Mouse (Mus musculus) liver, embryonic 15.5 days (tissue): Measurements from ENCODE around the gene 3110021N24Rik. TPM values are rescaled to one million over a fixed set of nuclear protein-coding genes. Genes with fewer than 3 reads are reported as not detected.

Experiments
- ATAC-seq: fragments of 200-750 bp; cut with Nextera tagmentation; 2 replicates; pipeline ENCODE4 v1.8.0; 2017; ENCODE audit warnings: moderate number of reproducible peaks, mild to moderate bottlenecking, moderate library complexity; ENCODE audit not compliant: insufficient read depth
- H3K27ac ChIP-seq: fragments of 300-500 bp; sonication (generic); replicated peaks from 2 replicates; pipeline ENCODE4 v1.5.1; 2015; ENCODE audit warnings: mild to moderate bottlenecking, inconsistent platforms
- H3K27me3 ChIP-seq: fragments of 300-500 bp; sonication (generic); 2 replicates; pipeline ENCODE4 v1.6.1; 2015; ENCODE audit warnings: mild to moderate bottlenecking, inconsistent platforms
- H3K36me3 ChIP-seq: fragments of 300-500 bp; sonication (generic); replicated peaks from 2 replicates; pipeline ENCODE4 v1.6.1; 2015; ENCODE audit warnings: moderate library complexity, mild to moderate bottlenecking, inconsistent platforms
- H3K4me1 ChIP-seq: fragments of 300-500 bp; sonication (generic); replicated peaks from 2 replicates; pipeline ENCODE4 v1.6.1; 2015; ENCODE audit warnings: inconsistent platforms
- H3K4me2 ChIP-seq: fragments of 300-500 bp; sonication (generic); 2 replicates; pipeline ENCODE4 v1.6.1; 2015; ENCODE audit warnings: moderate library complexity, mild to moderate bottlenecking, inconsistent platforms
- H3K4me3 ChIP-seq: fragments of 300-500 bp; sonication (generic); replicated peaks from 2 replicates; pipeline ENCODE4 v1.5.1; 2015; ENCODE audit warnings: mild to moderate bottlenecking, inconsistent platforms
- H3K9ac ChIP-seq: fragments of 300-500 bp; sonication (generic); 2 replicates; pipeline ENCODE4 v1.6.1; 2015; ENCODE audit warnings: moderate library complexity, mild to moderate bottlenecking, inconsistent platforms
- H3K9me3 ChIP-seq: fragments of 300-500 bp; sonication (generic); replicated peaks from 2 replicates; pipeline ENCODE4 v1.6.1; 2016; ENCODE audit warnings: inconsistent platforms
- WGBS: fragments of 180-500 bp; shearing (Covaris S2); methylation state at CpG from one replicate; pipeline ENCODE4 v1.1.7; 2015; ENCODE audit warnings: mixed read lengths; ENCODE audit not compliant: insufficient replicate concordance; 5-methylcytosine and 5-hydroxymethylcytosine counted together
- polyA plus RNA-seq: library from polyadenylated mRNA; unstranded; fragments of >200 nt; fragmentation: Nextera tagmentation; extraction: Ambion mirVana; gene quantifications from 2 replicates; pipeline ENCODE4 v1.2.1, GENCODE M21; 2015

Gene 3110021N24Rik
- polyA plus RNA-seq, 1 experiment from 2014 or later: 0.15 TPM

- H3K4me3 ChIP-seq: no peak overlapping the region
- no peaks in the 10 kb centered on the region for H3K9me3 ChIP-seq
- no peak overlapping the region for H3K9ac ChIP-seq
- H3K4me1 ChIP-seq: no peaks in the 10 kb centered on the region
- no peaks in the 10 kb centered on the region for H3K36me3 ChIP-seq
- H3K4me2 ChIP-seq: no peak overlapping the region
- no peak for ATAC-seq
- 54% methylated on average over 1 of the region's 1 CpGs for WGBS
- no peaks in the 10 kb centered on the region for H3K27me3 ChIP-seq
- H3K27ac ChIP-seq: no peak overlapping the region
Measured at GRCm38 (mm10) chr4:108793941-108794340, 74.5 kb downstream of the 3110021N24Rik start.

- Histone ChIP-seq H3K9ac (no peak overlapping the region), H3K9me3 (no peaks in the 10 kb centered on the region), H3K36me3 (no peaks in the 10 kb centered on the region), H3K27ac (no peak overlapping the region), H3K27me3 (no peaks in the 10 kb centered on the region), H3K4me1 (no peaks in the 10 kb centered on the region), H3K4me2 (no peak overlapping the region), H3K4me3 (no peak overlapping the region)
- WGBS: 35% methylated on average over 4 of the region's 4 CpGs
- ATAC-seq: no peak
Measured at GRCm38 (mm10) chr4:108796701-108797100, 77.3 kb downstream of the 3110021N24Rik start.

- no peak overlapping the region for H3K4me3 ChIP-seq
- no peak overlapping the region for H3K4me2 ChIP-seq
- no peaks in the 10 kb centered on the region for H3K4me1 ChIP-seq
- no peak overlapping the region for H3K9ac ChIP-seq
- no peak for ATAC-seq
- H3K9me3 ChIP-seq: no peaks in the 10 kb centered on the region
- 31% methylated on average over 2 of the region's 2 CpGs for WGBS
- H3K27me3 ChIP-seq: no peaks in the 10 kb centered on the region
- H3K36me3 ChIP-seq: no peaks in the 10 kb centered on the region
- no peak overlapping the region for H3K27ac ChIP-seq
Measured at GRCm38 (mm10) chr4:108798083-108798830, 78.8 kb downstream of the 3110021N24Rik start.

- H3K36me3 ChIP-seq: no peaks in the 10 kb centered on the region
- 62% methylated on average over 2 of the region's 2 CpGs for WGBS
- H3K9ac ChIP-seq: no peak overlapping the region
- H3K4me1 ChIP-seq: no peaks in the 10 kb centered on the region
- H3K27me3 ChIP-seq: no peaks in the 10 kb centered on the region
- no peaks in the 10 kb centered on the region for H3K9me3 ChIP-seq
- no peak overlapping the region for H3K4me2 ChIP-seq
- no peak overlapping the region for H3K27ac ChIP-seq
- H3K4me3 ChIP-seq: no peak overlapping the region
- ATAC-seq: no peak
Measured at GRCm38 (mm10) chr4:108803535-108803934, 84.1 kb downstream of the 3110021N24Rik start.

GRCm38 (mm10) chr4:108811142-108811541 lies 91.7 kb downstream of the 3110021N24Rik start:
- 42% methylated on average over 4 of the region's 4 CpGs for WGBS
- ATAC-seq: no peak
- Histone ChIP-seq H3K9me3 (no peaks in the 10 kb centered on the region), H3K4me1 (no peaks in the 10 kb centered on the region), H3K27me3 (no peaks in the 10 kb centered on the region), H3K36me3 (peaks cover 3% of the 10 kb centered on the region; the same call in 1 of the 2 replicates), H3K4me2 (no peak overlapping the region), H3K9ac (no peak overlapping the region), H3K27ac (no peak overlapping the region), H3K4me3 (no peak overlapping the region)

- WGBS: 64% methylated on average over 6 of the region's 6 CpGs
- no peaks in the 10 kb centered on the region for H3K9me3 ChIP-seq
- H3K4me1 ChIP-seq: no peaks in the 10 kb centered on the region
- no peak overlapping the region for H3K9ac ChIP-seq
- H3K36me3 ChIP-seq: peaks cover 3% of the 10 kb centered on the region; the same call in 1 of the 2 replicates
- no peak overlapping the region for H3K4me2 ChIP-seq
- H3K4me3 ChIP-seq: no peak overlapping the region
- H3K27ac ChIP-seq: no peak overlapping the region
- no peaks in the 10 kb centered on the region for H3K27me3 ChIP-seq
- ATAC-seq: no peak
Measured at GRCm38 (mm10) chr4:108811550-108811949, 92.1 kb downstream of the 3110021N24Rik start.

GRCm38 (mm10) chr4:108825677-108826076 lies 106.2 kb downstream of the 3110021N24Rik start:
- no peak overlapping the region for H3K4me2 ChIP-seq
- no peak overlapping the region for H3K4me3 ChIP-seq
- no peaks in the 10 kb centered on the region for H3K27me3 ChIP-seq
- no peak for ATAC-seq
- H3K9ac ChIP-seq: no peak overlapping the region
- peaks cover 77% of the 10 kb centered on the region for H3K36me3 ChIP-seq
- H3K27ac ChIP-seq: no peak overlapping the region
- no peaks in the 10 kb centered on the region; the same call in 1 of the 2 replicates for H3K4me1 ChIP-seq
- WGBS: 84% methylated on average over 3 of the region's 3 CpGs
- no peaks in the 10 kb centered on the region for H3K9me3 ChIP-seq

GRCm38 (mm10) chr4:108826096-108826495 lies 106.6 kb downstream of the 3110021N24Rik start:
- Histone ChIP-seq H3K9ac (no peak overlapping the region), H3K27me3 (no peaks in the 10 kb centered on the region), H3K27ac (no peak overlapping the region), H3K9me3 (no peaks in the 10 kb centered on the region), H3K4me2 (no peak overlapping the region), H3K4me3 (no peak overlapping the region), H3K4me1 (peaks cover 3% of the 10 kb centered on the region; the same call in 1 of the 2 replicates), H3K36me3 (peaks cover 72% of the 10 kb centered on the region)
- 58% methylated on average over 1 of the region's 1 CpGs for WGBS
- ATAC-seq: no peak

GRCm38 (mm10) chr4:108826643-108827042 lies 107.2 kb downstream of the 3110021N24Rik start:
- Histone ChIP-seq H3K9ac (no peak overlapping the region), H3K27ac (no peak overlapping the region), H3K4me3 (no peak overlapping the region), H3K36me3 (peaks cover 69% of the 10 kb centered on the region), H3K27me3 (no peaks in the 10 kb centered on the region), H3K4me2 (no peak overlapping the region), H3K9me3 (no peaks in the 10 kb centered on the region), H3K4me1 (peaks cover 7% of the 10 kb centered on the region)
- no peak for ATAC-seq
- 76% methylated on average over 2 of the region's 2 CpGs for WGBS

GRCm38 (mm10) chr4:108830698-108831097 lies 111.2 kb downstream of the 3110021N24Rik start:
- H3K9ac ChIP-seq: no peak overlapping the region
- no peaks in the 10 kb centered on the region for H3K27me3 ChIP-seq
- H3K4me1 ChIP-seq: peaks cover 31% of the 10 kb centered on the region
- no peak overlapping the region for H3K4me2 ChIP-seq
- no peaks in the 10 kb centered on the region for H3K9me3 ChIP-seq
- no peak for ATAC-seq
- no peak overlapping the region for H3K4me3 ChIP-seq
- H3K36me3 ChIP-seq: peaks cover 35% of the 10 kb centered on the region
- 86% methylated on average over 1 of the region's 1 CpGs for WGBS
- H3K27ac ChIP-seq: no peak overlapping the region
